Mouse (Mus musculus) cerebellum, adult 2 months (tissue): Measurements from ENCODE around the gene Eif4g1. TPM values are rescaled to one million over a fixed set of nuclear protein-coding genes. Genes with fewer than 3 reads are reported as not detected.

Source experiments
- DNase-seq, 2 experiments: peaks; one replicate each; pipeline ENCODE4 v3.0.0; 2021
- H3K27ac ChIP-seq: fragments of 200-500 bp; 2 replicates; pipeline ENCODE4 v1.5.1; 2012; ENCODE audit warnings: low read length, control low read depth, inconsistent platforms; ENCODE audit not compliant: insufficient read depth
- H3K27me3 ChIP-seq: fragments of 200-500 bp; 2 replicates; pipeline ENCODE4 v1.6.1; 2012; ENCODE audit warnings: inconsistent platforms, mild to moderate bottlenecking, low read length, moderate library complexity; ENCODE audit not compliant: control insufficient read depth, insufficient read depth
- H3K4me1 ChIP-seq: fragments of 200-500 bp; 2 replicates; pipeline ENCODE4 v1.6.1; 2011; ENCODE audit warnings: low read length; ENCODE audit not compliant: control insufficient read depth, insufficient read depth
- H3K4me3 ChIP-seq: fragments of 200-500 bp; replicated peaks from 2 replicates; pipeline ENCODE3; 2011; ENCODE audit warnings: mild to moderate bottlenecking, low read depth, low read length, control low read depth; ENCODE audit not compliant: insufficient read depth
- CTCF ChIP-seq: fragments of 200-500 bp; IDR thresholded peaks from 2 replicates; pipeline ENCODE4 v1.5.1; 2011; ENCODE audit warnings: low read depth, mild to moderate bottlenecking, control low read depth, low read length, moderate library complexity, borderline replicate concordance; ENCODE audit not compliant: insufficient read depth
- POLR2A ChIP-seq: fragments of 200-500 bp; IDR thresholded peaks from 2 replicates; pipeline ENCODE4 v1.6.1; 2011; ENCODE audit warnings: low read length, control low read depth, borderline replicate concordance; ENCODE audit not compliant: insufficient read depth
- whole genome bisulfite sequencing: fragments of 180-500 bp; shearing (Covaris S2); methylation state at CpG from one replicate; pipeline ENCODE4 v1.1.7; 2018; 5-methylcytosine and 5-hydroxymethylcytosine counted together
- polyA plus RNA-seq: library from polyadenylated mRNA; depleted of rRNA; stranded (reverse); fragments of >200 nt; gene quantifications from 2 replicates; pipeline ENCODE4 v1.2.3, GENCODE M21; 2012; rRNA removed

Gene Eif4g1
- polyA plus RNA-seq, 1 experiment = 184 TPM

- no peak for TF ChIP-seq POLR2A
- TF ChIP-seq CTCF = no peak
- 60% methylated on average over 5 of the region's 5 CpGs for WGBS
- Histone ChIP-seq H3K27ac (no peak overlapping the region), H3K4me3 (no peak overlapping the region), H3K27me3 (no peaks in the 10 kb centered on the region), H3K4me1 (peaks cover 23% of the 10 kb centered on the region)
- DNase-seq = no peak
These were observed 68.7 kb downstream of the Eif4g1 start for GRCm38 (mm10) chr16:20736823-20737222.

GRCm38 (mm10) chr16:20739845-20740244 lies 71.7 kb downstream of the Eif4g1 start:
- Histone ChIP-seq H3K4me3 (no peak overlapping the region), H3K4me1 (peaks cover 16% of the 10 kb centered on the region), H3K27me3 (no peaks in the 10 kb centered on the region), H3K27ac (no peak overlapping the region)
- 96% methylated on average over 9 of the region's 9 CpGs for WGBS
- DNase-seq = no peak
- TF ChIP-seq POLR2A (no peak), CTCF (no peak)

Other genes starting within 250 kb of the Eif4g1 start
- gene Abcc5, start 241.9 kb upstream of the Eif4g1 start, polyA plus RNA-seq = 251 and 263 TPM in 2 replicates
- gene Eif2b5, start 169.5 kb upstream of the Eif4g1 start, polyA plus RNA-seq = 52.4 and 53.3 TPM in 2 replicates
- 60.2 and 66.5 TPM in 2 replicates for gene Dvl3, start 151.3 kb upstream of the Eif4g1 start, polyA plus RNA-seq
- 1,156 and 1,178 TPM in 2 replicates for gene Ap2m1, start 132.8 kb upstream of the Eif4g1 start, polyA plus RNA-seq
- gene Abcf3, start 119.7 kb upstream of the Eif4g1 start, polyA plus RNA-seq = 107 and 112 TPM in 2 replicates
- gene Vwa5b2, start 78.8 kb upstream of the Eif4g1 start, polyA plus RNA-seq = 46.7 and 58.1 TPM in 2 replicates
- 2.1 and 2.2 TPM in 2 replicates for gene Eef1akmt4, start 56.7 kb upstream of the Eif4g1 start, polyA plus RNA-seq
- not detected in 2 replicates for gene Gm49333, start 56.7 kb upstream of the Eif4g1 start, polyA plus RNA-seq
- 23.5 and 25.6 TPM in 2 replicates for gene Alg3, start 56.6 kb upstream of the Eif4g1 start, polyA plus RNA-seq
- gene Camk2n2, start 47.0 kb upstream of the Eif4g1 start, polyA plus RNA-seq = 230 and 239 TPM in 2 replicates
- 79.0 and 81.5 TPM in 2 replicates for gene Ece2, start 38.5 kb upstream of the Eif4g1 start, polyA plus RNA-seq
- 203 and 204 TPM in 2 replicates for gene Psmd2, start 16.7 kb upstream of the Eif4g1 start, polyA plus RNA-seq
- 123 and 137 TPM in 2 replicates for gene Fam131a, start 24.9 kb downstream of the Eif4g1 start, polyA plus RNA-seq
- 38.6 and 41.2 TPM in 2 replicates for gene Polr2h, start 49.4 kb downstream of the Eif4g1 start, polyA plus RNA-seq
- 94.4 and 97.2 TPM in 2 replicates for gene Clcn2, start 49.4 kb downstream of the Eif4g1 start, polyA plus RNA-seq
- gene Chrd, start 64.8 kb downstream of the Eif4g1 start, polyA plus RNA-seq = 60.1 and 71.4 TPM in 2 replicates
- 15.8 and 19.6 TPM in 2 replicates for gene Thpo, start 66.2 kb downstream of the Eif4g1 start, polyA plus RNA-seq